Mouse (Mus musculus): ENCODE measurements around the gene Tnfsf12. TPM values are rescaled to one million over a fixed set of nuclear protein-coding genes. Genes with fewer than 3 reads are reported as not detected.

Tnfsf12 gene
- total RNA-seq, 2 experiments from 2014 or later: 6.7 to 8.3 TPM

- no peak for DNase-seq (ENCODE audit: low spot score in 2 of 2)
Observed at GRCm38 (mm10) chr11:69682209-69682839, 13.3 kb downstream of the Tnfsf12 start.

- peak; percentile 96 to 97 for DNase-seq (ENCODE audit: low spot score in 2 of 2)
Observed at GRCm38 (mm10) chr11:69681314-69682208, 14.1 kb downstream of the Tnfsf12 start, which contains the start of gene Senp3. TSS of gene Senp3 (minus strand) at chr11:69682084.

DNA sequence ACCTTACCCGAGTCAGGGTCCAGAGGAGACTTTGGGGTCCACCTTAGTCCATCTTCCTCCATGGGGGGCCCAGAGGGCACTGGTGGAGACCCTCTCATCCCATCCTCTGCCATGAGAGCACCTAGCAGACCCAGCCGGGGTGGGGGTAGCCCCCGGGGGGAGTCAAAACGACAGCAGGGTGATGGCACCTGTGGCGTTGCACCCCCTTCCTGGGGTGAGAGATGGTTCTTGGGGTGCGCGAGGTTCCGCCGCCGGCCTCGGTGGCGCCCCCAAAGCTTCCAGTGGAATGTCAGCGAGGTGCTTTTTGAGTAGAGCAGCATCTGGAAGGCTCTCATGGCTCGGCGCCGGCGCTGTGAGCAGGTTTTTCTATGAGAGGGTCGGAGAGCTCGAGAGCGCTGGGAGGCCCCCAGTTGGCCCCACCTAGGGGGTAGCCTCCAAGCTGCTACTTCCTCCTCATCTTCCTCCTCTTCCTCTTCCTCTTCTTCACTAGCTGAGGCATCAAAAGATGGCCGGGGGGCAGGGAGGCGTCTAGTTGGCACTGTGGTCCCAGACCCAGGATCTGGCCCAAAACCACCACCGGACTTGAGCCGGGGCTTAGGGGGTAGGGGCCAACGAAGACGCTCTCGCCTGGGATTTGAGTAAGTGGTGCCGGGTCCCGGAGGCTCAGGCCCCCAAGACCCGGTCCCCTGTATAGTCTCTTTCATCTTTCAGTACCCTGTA, 15.4 kb downstream of the Tnfsf12 start:
- no peak for DNase-seq (ENCODE audit: low spot score in 2 of 2)

GRCm38 (mm10) chr11:69679144-69679543, 16.5 kb downstream of the Tnfsf12 start:
- DNase-seq (ENCODE audit: low spot score in 2 of 2): no peak

DNA sequence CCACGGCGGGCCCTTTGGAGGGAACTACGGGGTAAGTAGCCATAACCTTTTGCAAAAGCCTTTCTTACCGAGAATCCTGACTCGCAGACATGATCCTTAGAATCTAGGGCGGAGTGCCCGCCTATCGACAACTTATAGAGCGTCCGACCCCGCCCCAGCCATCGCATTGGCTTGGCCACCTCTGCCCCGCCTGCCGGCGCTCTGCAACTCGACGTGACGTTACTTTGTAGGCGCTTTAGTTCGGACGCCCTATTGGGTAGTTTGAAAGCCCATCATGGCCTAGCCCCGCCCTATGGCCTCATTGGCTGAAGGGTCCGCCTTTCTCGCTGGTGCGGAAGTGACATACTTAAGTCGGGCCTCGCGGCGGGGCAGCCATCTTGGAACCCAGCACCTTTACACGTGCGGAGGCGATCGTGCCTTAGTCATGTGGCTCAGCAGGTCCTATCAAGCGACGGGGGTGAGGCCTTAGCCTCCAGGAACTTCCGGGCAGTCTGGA, 23.4 kb downstream of the Tnfsf12 start, which contains the start of gene Eif4a1:
Eif4a1 (minus strand) TSS at position 213 of the 496 bp plus-strand sequence.
- DNase-seq (ENCODE audit: low spot score in 2 of 2): peak; percentile 100

- DNase-seq (ENCODE audit: low spot score in 2 of 2): no peak
Observed at GRCm38 (mm10) chr11:69671726-69672124, 23.9 kb downstream of the Tnfsf12 start.

DNA sequence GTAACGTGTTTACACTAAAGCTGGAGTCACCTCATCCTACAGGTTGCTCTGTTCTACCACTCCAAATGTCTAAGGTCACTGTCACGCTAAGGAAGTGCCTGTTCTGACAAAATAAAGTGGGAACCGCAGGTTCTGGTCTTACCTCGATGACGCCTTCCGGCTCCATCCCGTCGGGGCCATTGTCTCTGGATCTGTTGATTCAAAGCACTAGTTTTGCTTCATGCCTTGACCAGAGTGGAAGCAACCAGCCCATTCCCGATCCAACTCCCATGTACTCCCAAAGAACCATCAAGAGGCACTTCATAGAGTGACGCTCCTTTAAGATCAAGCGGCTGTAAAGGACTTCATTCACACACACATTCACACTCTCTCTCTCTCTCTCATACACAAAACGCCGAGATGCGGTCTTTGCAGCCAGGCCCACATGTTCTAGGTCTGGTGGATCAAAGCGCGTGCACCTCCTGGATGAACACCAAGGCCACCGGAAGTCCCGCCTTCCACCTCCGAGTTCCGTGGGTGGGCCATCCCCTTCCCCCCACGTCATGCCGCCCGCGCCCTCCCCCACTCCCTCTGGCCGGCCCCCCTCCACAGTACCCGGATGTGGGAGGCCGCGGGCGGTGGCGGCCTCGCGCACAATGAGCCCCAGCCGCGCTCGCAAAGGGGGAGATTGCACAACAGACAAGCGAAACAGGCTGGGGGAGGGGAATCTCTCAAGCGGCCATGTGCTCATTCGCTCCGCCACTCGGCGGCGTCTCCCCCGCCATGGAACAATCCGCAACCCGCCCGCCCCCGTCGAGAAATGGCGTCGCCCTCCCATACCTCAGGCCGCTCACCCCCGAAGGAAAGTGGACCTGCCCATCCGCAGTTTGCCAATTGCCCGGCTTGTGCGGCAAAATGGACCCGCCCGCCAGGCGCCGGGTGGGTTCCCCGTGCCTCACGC, 24.6 kb downstream of the Tnfsf12 start:
- DNase-seq (ENCODE audit: low spot score in 2 of 2): peak; percentile 92 to 95

- DNase-seq (ENCODE audit: low spot score in 2 of 2): no peak
Observed at GRCm38 (mm10) chr11:69666665-69667005, 29.0 kb downstream of the Tnfsf12 start.

GRCm38 (mm10) chr11:69665961-69666664, 29.5 kb downstream of the Tnfsf12 start, which contains the start of gene Cd68:
TSS of gene Cd68 (minus strand) at chr11:69666153.
- peak; percentile 60 for DNase-seq (ENCODE audit: low spot score in 2 of 2)

DNA sequence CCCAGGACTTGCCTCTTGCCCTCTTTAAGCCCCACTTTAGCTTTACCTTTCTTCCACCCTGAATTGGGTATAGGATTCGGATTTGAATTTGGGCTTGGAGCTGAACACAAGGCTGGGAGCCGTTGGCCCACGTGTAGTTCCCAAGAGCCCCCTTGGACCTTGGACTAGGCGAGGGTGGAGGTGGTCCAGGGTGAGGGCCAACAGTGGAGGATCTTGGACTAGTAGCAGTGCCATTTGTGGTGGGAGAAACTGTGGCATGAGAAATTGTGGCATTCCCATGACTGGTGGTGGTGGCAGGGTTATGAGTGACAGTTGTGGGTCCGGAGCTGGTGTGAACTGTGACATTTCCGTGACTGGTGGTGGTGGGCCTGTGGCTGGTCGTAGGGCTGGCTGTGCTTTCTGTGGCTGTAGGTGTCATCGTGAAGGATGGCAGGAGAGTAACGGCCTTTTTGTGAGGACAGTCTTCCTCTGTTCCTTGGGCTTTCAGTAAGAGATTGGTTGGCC, 30.1 kb downstream of the Tnfsf12 start:
- DNase-seq (ENCODE audit: low spot score in 2 of 2): no peak

DNA sequence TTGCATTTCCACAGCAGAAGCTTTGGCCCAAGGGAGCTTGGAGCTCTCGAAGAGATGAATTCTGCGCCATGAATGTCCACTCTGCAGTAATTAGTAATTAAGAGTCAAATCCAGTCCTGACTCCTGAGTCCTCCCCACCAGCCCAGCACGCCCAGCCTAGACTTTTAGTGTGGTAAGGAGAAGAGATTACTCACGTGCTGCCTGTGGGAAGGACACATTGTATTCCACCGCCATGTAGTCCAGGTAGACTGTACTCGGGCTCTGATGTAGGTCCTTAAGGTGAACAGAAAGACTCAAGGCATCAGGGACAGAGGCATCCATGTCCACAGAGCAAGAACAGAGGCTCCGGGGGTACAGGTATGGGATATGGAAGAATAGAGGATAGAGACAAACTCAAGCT, 30.8 kb downstream of the Tnfsf12 start:
- DNase-seq (ENCODE audit: low spot score in 2 of 2): no peak

DNA sequence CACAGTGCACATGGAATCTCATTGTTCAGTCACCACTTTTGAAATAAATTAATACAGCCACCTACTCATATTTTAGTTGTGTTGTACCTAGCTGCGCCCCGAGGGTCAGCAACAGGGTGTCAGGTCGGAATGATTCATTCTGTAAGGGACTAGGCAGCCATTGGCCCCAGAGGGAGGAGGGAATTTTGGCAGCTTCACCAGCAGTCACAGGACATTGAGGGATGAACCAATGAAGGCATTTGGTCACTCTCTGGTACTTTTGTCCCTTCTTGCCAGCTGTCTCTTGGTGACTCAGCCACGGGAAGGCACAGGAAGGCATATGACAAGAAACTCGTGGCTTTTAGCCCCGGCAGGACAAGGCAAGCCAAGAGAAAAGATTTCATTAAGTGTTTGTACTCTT, 31.9 kb downstream of the Tnfsf12 start:
- no peak for DNase-seq (ENCODE audit: low spot score in 2 of 2)

- DNase-seq (ENCODE audit: low spot score in 2 of 2): no peak
Observed at GRCm38 (mm10) chr11:69662967-69663671, 32.5 kb downstream of the Tnfsf12 start.

GRCm38 (mm10) chr11:69662213-69662966, 33.3 kb downstream of the Tnfsf12 start, which contains the start of gene Mpdu1:
TSS of gene Mpdu1 (minus strand) at chr11:69662642.
- DNase-seq (ENCODE audit: low spot score in 2 of 2): peak; percentile 93 to 94

DNA sequence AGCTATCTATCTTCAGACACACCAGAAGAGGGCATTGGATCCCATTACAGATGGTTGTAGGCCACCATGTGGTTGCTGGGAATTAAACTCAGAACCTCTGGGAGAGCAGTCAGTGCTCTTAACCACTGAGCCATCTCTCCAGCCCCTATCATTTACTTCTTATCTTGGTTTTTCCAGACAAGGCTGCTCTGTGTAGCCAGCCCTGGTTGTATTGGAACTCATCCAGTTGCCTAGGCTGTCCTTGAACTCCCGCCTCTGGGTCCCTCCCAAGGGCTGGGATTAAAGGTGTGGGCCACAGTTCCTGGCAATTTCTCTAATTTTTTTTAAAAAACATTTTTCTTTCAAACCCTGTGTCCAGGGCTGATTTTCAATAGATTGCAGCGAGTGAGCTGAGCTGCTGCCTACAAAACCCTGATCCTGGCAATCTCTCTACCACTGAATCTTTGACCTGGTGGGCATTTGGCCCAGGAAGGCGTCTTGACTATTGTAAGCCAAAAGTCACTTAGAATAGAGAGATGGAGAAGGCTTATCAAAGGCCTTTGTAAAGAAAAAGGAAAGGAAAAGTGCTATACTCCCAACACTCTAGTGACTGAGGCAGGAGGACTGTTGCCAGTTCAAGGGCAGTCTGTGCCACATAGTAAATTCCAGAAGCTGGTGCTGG, 34.3 kb downstream of the Tnfsf12 start:
- no peak for DNase-seq (ENCODE audit: low spot score in 2 of 2)

- DNase-seq (ENCODE audit: low spot score in 2 of 2): no peak
Observed at GRCm38 (mm10) chr11:69657462-69657881, 38.2 kb downstream of the Tnfsf12 start.

All from layer of hippocampus, postnatal 10 days (tissue).